Mouse (Mus musculus) heart, postnatal 14 days (tissue): Measurements from ENCODE around the gene Pttg1. TPM values are rescaled to one million over a fixed set of nuclear protein-coding genes. Genes with fewer than 3 reads are reported as not detected.

Source experiments
- DNase-seq, 2 experiments: peaks; one replicate each; pipeline ENCODE4 v3.0.0; 2021 to 2022
- intact Hi-C: fragments of 180-260 bp; cut with DNase I; formaldehyde crosslinking; loops from one replicate; pipeline ENCODE4 v1.15.1; 2025
- total RNA-seq, 2 experiments: library from RNA; stranded (reverse); gene quantifications; 2 replicates each; pipeline ENCODE4 v1.2.3; 2021

Gene Pttg1
- total RNA-seq, 2 experiments from 2014 or later = 55.6 to 58.5 TPM

- DNase-seq = peak; percentile 69 to 85
- intact Hi-C loops = loop anchor here (5.0 kb wide), 1 partner anchor 66 kb away; no protein-coding TSS in a partner anchor
Measured at GRCm38 (mm10) chr11:43412771-43413451, 13.1 kb downstream of the Pttg1 start.

- DNase-seq = peak; percentile 64 to 77
- intact Hi-C loops = loop anchor here (5.0 kb wide), 1 partner anchor 64 kb away; no protein-coding TSS in a partner anchor
Measured at GRCm38 (mm10) chr11:43411413-43411812, 14.6 kb downstream of the Pttg1 start.

- no peak for DNase-seq
- intact Hi-C loops = loop anchor here (5.0 kb wide), 1 partner anchor 63 kb away; no protein-coding TSS in a partner anchor
Measured at GRCm38 (mm10) chr11:43410291-43410690, 15.8 kb downstream of the Pttg1 start.

- DNase-seq = no peak
- intact Hi-C loops = no loop called here
Measured at GRCm38 (mm10) chr11:43408888-43409287, 17.2 kb downstream of the Pttg1 start.

- DNase-seq = no peak
- intact Hi-C loops = no loop called here
Measured at GRCm38 (mm10) chr11:43404150-43404807, 21.8 kb downstream of the Pttg1 start.

- intact Hi-C loops = no loop called here
- DNase-seq = no peak
Measured at GRCm38 (mm10) chr11:43400131-43400530, 25.9 kb downstream of the Pttg1 start.

- DNase-seq = peak in 1 of 2 experiments; percentile 14
- intact Hi-C loops = no loop called here
Measured at GRCm38 (mm10) chr11:43399297-43399696, 26.8 kb downstream of the Pttg1 start.

GRCm38 (mm10) chr11:43396672-43397071 lies 29.4 kb downstream of the Pttg1 start:
- no peak for DNase-seq
- intact Hi-C loops = no loop called here

- intact Hi-C loops = no loop called here
Measured at GRCm38 (mm10) chr11:43396246-43396645, 29.8 kb downstream of the Pttg1 start.

GRCm38 (mm10) chr11:43395073-43395948 lies 30.7 kb downstream of the Pttg1 start:
- intact Hi-C loops = no loop called here
- DNase-seq = no peak

More at GRCm38 (mm10) chr11:43396246-43396645, 29.8 kb downstream of the Pttg1 start:
- DNase-seq = no peak

GRCm38 (mm10) chr11:43393325-43393724 lies 32.7 kb downstream of the Pttg1 start:
- DNase-seq = no peak
- intact Hi-C loops = no loop called here

- intact Hi-C loops = no loop called here
- no peak for DNase-seq
Measured at GRCm38 (mm10) chr11:43392757-43393156, 33.3 kb downstream of the Pttg1 start.

GRCm38 (mm10) chr11:43389118-43389517 lies 36.9 kb downstream of the Pttg1 start:
- intact Hi-C loops = no loop called here
- no peak for DNase-seq

GRCm38 (mm10) chr11:43388122-43389097 lies 37.6 kb downstream of the Pttg1 start:
- intact Hi-C loops = no loop called here
- no peak for DNase-seq

GRCm38 (mm10) chr11:43387004-43387880 lies 38.8 kb downstream of the Pttg1 start:
- no peak for DNase-seq
- intact Hi-C loops = no loop called here

GRCm38 (mm10) chr11:43385716-43386115 lies 40.3 kb downstream of the Pttg1 start:
- DNase-seq = peak in 1 of 2 experiments; percentile 7
- intact Hi-C loops = no loop called here

- intact Hi-C loops = no loop called here
- peak; percentile 52 to 55 for DNase-seq
Measured at GRCm38 (mm10) chr11:43385055-43385649, 40.9 kb downstream of the Pttg1 start.

GRCm38 (mm10) chr11:43383581-43383980 lies 42.5 kb downstream of the Pttg1 start:
- intact Hi-C loops = no loop called here

More at GRCm38 (mm10) chr11:43383581-43383980, 42.5 kb downstream of the Pttg1 start:
- no peak for DNase-seq
